Mouse (Mus musculus) erythroblast, embryonic 14.5 days (primary cell): ENCODE measurements around the gene Rgs10. TPM values are rescaled to one million over a fixed set of nuclear protein-coding genes. Genes with fewer than 3 reads are reported as not detected.

ENCODE experiments used
- H3K27me3 ChIP-seq: 2 replicates; pipeline ENCODE4 v1.6.1; 2012; ENCODE audit warnings: inconsistent platforms; ENCODE audit not compliant: control insufficient read depth
- H3K36me3 ChIP-seq: 2 replicates; pipeline ENCODE4 v1.6.1; 2012; ENCODE audit warnings: mild to moderate bottlenecking, inconsistent platforms; ENCODE audit not compliant: control insufficient read depth
- H3K4me1 ChIP-seq: 2 replicates; pipeline ENCODE4 v1.6.1; 2012; ENCODE audit warnings: inconsistent platforms; ENCODE audit not compliant: control insufficient read depth
- H3K4me3 ChIP-seq: replicated peaks from 2 replicates; pipeline ENCODE3; 2012; ENCODE audit warnings: moderate library complexity, mild to moderate bottlenecking, inconsistent platforms
- H3K9me3 ChIP-seq: 2 replicates; pipeline ENCODE4 v1.6.1; 2012; ENCODE audit warnings: low read length, inconsistent platforms, mixed read lengths; ENCODE audit not compliant: control insufficient read depth
- GATA1 ChIP-seq: IDR thresholded peaks from 2 replicates; pipeline ENCODE4 v1.6.1; 2012; ENCODE audit warnings: low read length, inconsistent platforms, mixed read lengths
- TAL1 ChIP-seq: IDR thresholded peaks from 3 replicates; pipeline ENCODE4 v1.6.1; 2012; ENCODE audit warnings: low read length, inconsistent platforms, mixed read lengths
- polyA plus RNA-seq: library from polyadenylated mRNA; stranded (reverse); fragments of >175 nt; gene quantifications from 2 replicates; pipeline ENCODE4 v1.2.3, GENCODE M21; 2012

Rgs10 gene
- polyA plus RNA-seq, 1 experiment: 4.1 TPM

DNA sequence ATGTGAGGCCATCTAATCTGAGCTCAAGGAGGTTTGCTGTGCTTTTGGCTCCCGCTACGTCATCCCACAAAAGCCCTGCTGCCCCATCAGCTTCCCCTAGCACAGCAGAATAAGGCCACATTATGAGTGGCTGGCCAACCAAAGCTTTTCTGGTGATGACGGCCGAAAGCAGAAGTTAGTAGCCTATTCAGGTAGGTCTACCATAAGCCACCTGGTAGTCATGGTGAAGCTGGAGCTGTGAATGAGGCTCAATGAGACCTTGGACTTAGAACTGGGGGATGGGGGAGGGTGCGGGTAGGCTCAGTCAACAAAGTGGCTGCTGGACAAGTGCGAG is 36.1 kb downstream of the Rgs10 start:
- no peaks in the 10 kb centered on the region for H3K9me3 ChIP-seq
- no peaks in the 10 kb centered on the region for H3K27me3 ChIP-seq
- peaks cover 35% of the 10 kb centered on the region for H3K36me3 ChIP-seq
- TF ChIP-seq TAL1 (no peak), GATA1 (no peak)
- no peak overlapping the region for H3K4me3 ChIP-seq
- H3K4me1 ChIP-seq: peaks cover 21% of the 10 kb centered on the region

GRCm38 (mm10) chr7:128381811-128382526 is 36.6 kb downstream of the Rgs10 start:
- H3K36me3 ChIP-seq: peaks cover 38% of the 10 kb centered on the region
- H3K4me1 ChIP-seq: peaks cover 21% of the 10 kb centered on the region
- no peaks in the 10 kb centered on the region for H3K9me3 ChIP-seq
- H3K27me3 ChIP-seq: no peaks in the 10 kb centered on the region
- no peak for TF ChIP-seq GATA1
- TF ChIP-seq TAL1: no peak
- H3K4me3 ChIP-seq: no peak overlapping the region

DNA sequence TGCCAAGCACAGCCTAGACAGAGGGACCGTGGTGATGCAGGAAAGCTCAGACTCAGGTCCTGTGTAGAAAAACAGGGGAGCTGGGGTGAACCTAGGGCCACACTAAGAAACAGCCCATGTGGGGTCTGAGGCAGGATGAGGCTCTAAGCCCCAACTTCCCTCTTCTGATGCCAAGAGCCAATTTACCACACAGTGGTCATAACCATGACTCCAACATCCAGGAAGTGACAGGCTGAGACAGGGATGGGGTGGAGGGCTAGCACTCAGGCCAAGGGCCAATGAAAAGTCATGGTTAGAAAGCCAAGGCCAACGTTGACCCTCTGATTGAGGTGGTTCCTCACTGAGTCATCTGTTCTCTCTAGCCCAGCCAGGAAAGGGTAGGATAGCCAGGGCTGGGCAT is 37.6 kb downstream of the Rgs10 start:
- no peak overlapping the region for H3K4me3 ChIP-seq
- peaks cover 46% of the 10 kb centered on the region for H3K36me3 ChIP-seq
- no peaks in the 10 kb centered on the region for H3K9me3 ChIP-seq
- H3K4me1 ChIP-seq: peaks cover 21% of the 10 kb centered on the region
- TF ChIP-seq TAL1: no peak
- no peak for TF ChIP-seq GATA1
- no peaks in the 10 kb centered on the region for H3K27me3 ChIP-seq

DNA sequence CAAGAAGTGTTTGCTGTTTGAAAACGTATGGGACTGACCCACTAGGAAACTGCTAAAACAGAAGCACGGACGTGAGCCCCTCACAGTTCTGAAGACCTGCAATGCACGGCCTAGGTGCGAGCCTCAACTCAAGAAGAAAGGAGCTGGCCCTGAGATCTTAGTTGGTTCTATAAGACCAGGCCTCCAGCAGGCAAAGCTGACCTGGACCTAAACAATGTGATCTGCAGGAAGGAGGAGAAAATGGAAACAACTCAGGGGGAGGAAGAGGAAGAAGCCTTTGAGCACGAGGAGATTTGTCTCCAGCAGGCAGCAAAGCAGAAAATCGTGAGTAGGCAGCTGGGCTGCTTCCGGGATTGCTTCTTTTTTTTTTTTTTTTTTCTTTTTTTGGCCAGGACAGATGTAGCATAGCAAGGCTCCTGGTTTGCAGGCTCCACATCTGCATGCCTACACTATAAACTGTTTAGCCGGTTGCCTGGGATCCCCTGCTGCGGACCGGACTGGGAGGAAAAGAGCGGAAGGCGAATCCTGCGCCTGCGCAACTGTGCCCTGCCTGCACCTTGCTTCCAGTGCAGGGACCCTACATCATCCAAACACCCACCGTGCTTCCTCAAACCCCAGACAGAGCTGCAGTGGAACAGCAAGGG is 39.3 kb downstream of the Rgs10 start:
- H3K27me3 ChIP-seq: no peaks in the 10 kb centered on the region
- no peak overlapping the region for H3K4me3 ChIP-seq
- TF ChIP-seq GATA1 (no peak), TAL1 (no peak)
- peaks cover 46% of the 10 kb centered on the region for H3K36me3 ChIP-seq
- peaks cover 21% of the 10 kb centered on the region for H3K4me1 ChIP-seq
- no peaks in the 10 kb centered on the region for H3K9me3 ChIP-seq

- peaks cover 6% of the 10 kb centered on the region for H3K4me1 ChIP-seq
- TF ChIP-seq TAL1: no peak
- TF ChIP-seq GATA1: no peak
- peaks cover 53% of the 10 kb centered on the region for H3K36me3 ChIP-seq
Observed at GRCm38 (mm10) chr7:128376206-128376701, 42.3 kb downstream of the Rgs10 start.

GRCm38 (mm10) chr7:128374156-128374555 is 44.4 kb downstream of the Rgs10 start:
- H3K9me3 ChIP-seq: peaks cover 5% of the 10 kb centered on the region
- TF ChIP-seq GATA1 (no peak), TAL1 (no peak)
- peaks cover 40% of the 10 kb centered on the region for H3K36me3 ChIP-seq

More at GRCm38 (mm10) chr7:128376206-128376701, 42.3 kb downstream of the Rgs10 start:
- no peaks in the 10 kb centered on the region for H3K27me3 ChIP-seq
- peaks cover 5% of the 10 kb centered on the region for H3K9me3 ChIP-seq
- no peak overlapping the region for H3K4me3 ChIP-seq

GRCm38 (mm10) chr7:128373751-128374150 is 44.8 kb downstream of the Rgs10 start:
- TF ChIP-seq GATA1 (no peak), TAL1 (no peak)
- Histone ChIP-seq H3K27me3 (no peaks in the 10 kb centered on the region), H3K4me3 (no peak overlapping the region), H3K9me3 (peaks cover 5% of the 10 kb centered on the region), H3K36me3 (peaks cover 40% of the 10 kb centered on the region), H3K4me1 (no peaks in the 10 kb centered on the region; the same call in 1 of the 2 replicates)

More at GRCm38 (mm10) chr7:128374156-128374555, 44.4 kb downstream of the Rgs10 start:
- H3K4me1 ChIP-seq: no peaks in the 10 kb centered on the region; the same call in 1 of the 2 replicates
- no peaks in the 10 kb centered on the region for H3K27me3 ChIP-seq
- H3K4me3 ChIP-seq: no peak overlapping the region

- Histone ChIP-seq H3K9me3 (peaks cover 5% of the 10 kb centered on the region), H3K4me1 (no peaks in the 10 kb centered on the region; the same call in 1 of the 2 replicates), H3K27me3 (no peaks in the 10 kb centered on the region), H3K4me3 (no peak overlapping the region), H3K36me3 (peaks cover 40% of the 10 kb centered on the region)
- TF ChIP-seq TAL1 (no peak), GATA1 (no peak)
Observed at GRCm38 (mm10) chr7:128372331-128372730, 46.2 kb downstream of the Rgs10 start.

GRCm38 (mm10) chr7:128369366-128369765 is 49.2 kb downstream of the Rgs10 start:
- peaks cover 5% of the 10 kb centered on the region for H3K9me3 ChIP-seq
- H3K4me1 ChIP-seq: no peaks in the 10 kb centered on the region; the same call in 1 of the 2 replicates
- H3K27me3 ChIP-seq: no peaks in the 10 kb centered on the region
- no peak for TF ChIP-seq TAL1
- no peak for TF ChIP-seq GATA1
- no peak overlapping the region for H3K4me3 ChIP-seq
- peaks cover 25% of the 10 kb centered on the region for H3K36me3 ChIP-seq
